Mouse (Mus musculus) intestine, embryonic 16.5 days (tissue): ENCODE results near the gene Ubl7. TPM values are rescaled to one million over a fixed set of nuclear protein-coding genes. Genes with fewer than 3 reads are reported as not detected.

Experiments
- ATAC-seq: fragments of 200-750 bp; cut with Nextera tagmentation; 2 replicates; pipeline ENCODE4 v1.8.0; 2017; ENCODE audit warnings: moderate TSS enrichment, moderate library complexity
- H3K27ac ChIP-seq: fragments of 300-500 bp; sonication (generic); 2 replicates; pipeline ENCODE4 v1.5.1; 2014; ENCODE audit warnings: mild to moderate bottlenecking, low read length
- H3K27me3 ChIP-seq: fragments of 300-500 bp; sonication (generic); replicated peaks from 2 replicates; pipeline ENCODE4 v1.6.1; 2014; ENCODE audit warnings: low read length, control low read depth, mixed read lengths; ENCODE audit not compliant: control insufficient read depth, insufficient read depth
- H3K36me3 ChIP-seq: fragments of 300-500 bp; sonication (generic); 2 replicates; pipeline ENCODE4 v1.6.1; 2014; ENCODE audit warnings: low read length, control low read depth; ENCODE audit not compliant: control insufficient read depth, insufficient read depth
- H3K4me1 ChIP-seq: fragments of 300-500 bp; sonication (generic); 2 replicates; pipeline ENCODE4 v1.6.1; 2014; ENCODE audit warnings: low read length, control low read depth, mixed read lengths; ENCODE audit not compliant: control insufficient read depth, insufficient read depth
- H3K4me2 ChIP-seq: fragments of 300-500 bp; sonication (generic); 2 replicates; pipeline ENCODE4 v1.6.1; 2014; ENCODE audit warnings: low read depth, low read length, control low read depth
- H3K4me3 ChIP-seq: fragments of 300-500 bp; sonication (generic); 2 replicates; pipeline ENCODE4 v1.5.1; 2014; ENCODE audit warnings: mild to moderate bottlenecking, low read length
- H3K9ac ChIP-seq: fragments of 300-500 bp; sonication (generic); 2 replicates; pipeline ENCODE4 v1.6.1; 2014; ENCODE audit warnings: low read depth, low read length
- H3K9me3 ChIP-seq: fragments of 300-500 bp; sonication (generic); 2 replicates; pipeline ENCODE4 v1.6.1; 2016; ENCODE audit warnings: low read length, control low read depth; ENCODE audit not compliant: control insufficient read depth
- WGBS: fragments of 180-500 bp; shearing (Covaris S2); extraction: QIAGEN DNeasy Blood & Tissue Kit; methylation state at CpG from one replicate; pipeline ENCODE4 v1.1.7; 2014; 5-methylcytosine and 5-hydroxymethylcytosine counted together
- polyA plus RNA-seq: library from polyadenylated mRNA; unstranded; fragments of >200 nt; fragmentation: Nextera tagmentation; extraction: Ambion mirVana; gene quantifications from 2 replicates; pipeline ENCODE4 v1.2.1, GENCODE M21; 2015

Ubl7 gene
- 91.3 and 91.6 TPM in 2 replicates for polyA plus RNA-seq

- Histone ChIP-seq H3K9me3 (no peaks in the 10 kb centered on the region), H3K4me2 (peak within 1 kb of the TSS; percentile 68), H3K9ac (peak within 1 kb of the TSS; percentile 77), H3K4me1 (peaks cover 5% of the 10 kb centered on the region; the same call in 1 of the 2 replicates), H3K27me3 (no peaks in the 10 kb centered on the region), H3K27ac (peak within 1 kb of the TSS; percentile 78), H3K36me3 (no peaks in the 10 kb centered on the region), H3K4me3 (peak within 1 kb of the TSS; percentile 69)
- 1% methylated on average over 47 of the region's 47 CpGs for WGBS
- peak; percentile 98 for ATAC-seq
Observed at GRCm38 (mm10) chr9:57910254-57911160, at the start of gene Ubl7. Gene Ubl7 (plus strand): TSS chr9:57910979.

GRCm38 (mm10) chr9:57861951-57862471 lies 48.8 kb upstream of the Ubl7 start:
- Histone ChIP-seq H3K4me1 (no peaks in the 10 kb centered on the region), H3K27me3 (no peaks in the 10 kb centered on the region), H3K4me2 (no peak overlapping the region), H3K36me3 (no peaks in the 10 kb centered on the region), H3K4me3 (no peak overlapping the region), H3K27ac (no peak overlapping the region), H3K9ac (no peak overlapping the region), H3K9me3 (no peaks in the 10 kb centered on the region)
- 43% methylated on average over 9 of the region's 9 CpGs for WGBS
- no peak for ATAC-seq

- no peaks in the 10 kb centered on the region for H3K9me3 ChIP-seq
- no peaks in the 10 kb centered on the region for H3K4me1 ChIP-seq
- no peak overlapping the region for H3K27ac ChIP-seq
- H3K27me3 ChIP-seq = no peaks in the 10 kb centered on the region
- no peak overlapping the region for H3K9ac ChIP-seq
- no peak overlapping the region for H3K4me3 ChIP-seq
- H3K36me3 ChIP-seq = no peaks in the 10 kb centered on the region
- ATAC-seq = no peak
- no peak overlapping the region for H3K4me2 ChIP-seq
Observed at GRCm38 (mm10) chr9:57864336-57864735, 46.4 kb upstream of the Ubl7 start.

GRCm38 (mm10) chr9:57866530-57866929 lies 44.2 kb upstream of the Ubl7 start:
- H3K4me1 ChIP-seq = no peaks in the 10 kb centered on the region
- H3K9me3 ChIP-seq = no peaks in the 10 kb centered on the region
- H3K9ac ChIP-seq = no peak overlapping the region
- WGBS = 69% methylated on average over 7 of the region's 7 CpGs
- H3K4me2 ChIP-seq = no peak overlapping the region
- ATAC-seq = no peak
- no peak overlapping the region for H3K4me3 ChIP-seq
- no peaks in the 10 kb centered on the region for H3K27me3 ChIP-seq
- H3K27ac ChIP-seq = no peak overlapping the region
- no peaks in the 10 kb centered on the region for H3K36me3 ChIP-seq

- Histone ChIP-seq H3K36me3 (no peaks in the 10 kb centered on the region), H3K4me3 (no peak overlapping the region), H3K9ac (no peak overlapping the region), H3K4me1 (no peaks in the 10 kb centered on the region), H3K27ac (no peak overlapping the region), H3K4me2 (no peak overlapping the region), H3K9me3 (no peaks in the 10 kb centered on the region), H3K27me3 (no peaks in the 10 kb centered on the region)
- 93% methylated on average over 4 of the region's 4 CpGs for WGBS
- no peak for ATAC-seq
Observed at GRCm38 (mm10) chr9:57867236-57867635, 43.5 kb upstream of the Ubl7 start.

GRCm38 (mm10) chr9:57867880-57868279 lies 42.9 kb upstream of the Ubl7 start:
- 79% methylated on average over 5 of the region's 5 CpGs for WGBS
- H3K27ac ChIP-seq = no peak overlapping the region
- H3K4me2 ChIP-seq = no peak overlapping the region
- H3K4me3 ChIP-seq = no peak overlapping the region
- no peaks in the 10 kb centered on the region for H3K27me3 ChIP-seq
- no peaks in the 10 kb centered on the region for H3K36me3 ChIP-seq
- no peak overlapping the region for H3K9ac ChIP-seq
- H3K9me3 ChIP-seq = no peaks in the 10 kb centered on the region
- no peak for ATAC-seq
- no peaks in the 10 kb centered on the region for H3K4me1 ChIP-seq

GRCm38 (mm10) chr9:57868767-57869166 lies 42.0 kb upstream of the Ubl7 start:
- H3K9ac ChIP-seq = no peak overlapping the region
- no peak for ATAC-seq
- H3K27me3 ChIP-seq = no peaks in the 10 kb centered on the region
- H3K4me3 ChIP-seq = no peak overlapping the region
- H3K4me2 ChIP-seq = no peak overlapping the region
- WGBS = 87% methylated on average over 6 of the region's 6 CpGs
- no peaks in the 10 kb centered on the region for H3K9me3 ChIP-seq
- H3K4me1 ChIP-seq = no peaks in the 10 kb centered on the region
- no peak overlapping the region for H3K27ac ChIP-seq
- H3K36me3 ChIP-seq = no peaks in the 10 kb centered on the region

- no peak for ATAC-seq
- Histone ChIP-seq H3K27me3 (no peaks in the 10 kb centered on the region), H3K27ac (no peak overlapping the region), H3K36me3 (no peaks in the 10 kb centered on the region), H3K9ac (no peak overlapping the region), H3K9me3 (no peaks in the 10 kb centered on the region), H3K4me2 (no peak overlapping the region), H3K4me1 (no peaks in the 10 kb centered on the region), H3K4me3 (no peak overlapping the region)
- WGBS = 35% methylated on average over 2 of the region's 2 CpGs
Observed at GRCm38 (mm10) chr9:57870273-57870816, 40.4 kb upstream of the Ubl7 start.

GRCm38 (mm10) chr9:57874134-57874533 lies 36.6 kb upstream of the Ubl7 start:
- no peaks in the 10 kb centered on the region for H3K9me3 ChIP-seq
- no peaks in the 10 kb centered on the region for H3K4me1 ChIP-seq
- ATAC-seq = no peak
- H3K4me3 ChIP-seq = no peak overlapping the region
- H3K27ac ChIP-seq = no peak overlapping the region
- WGBS = 76% methylated on average over 5 of the region's 5 CpGs
- H3K4me2 ChIP-seq = no peak overlapping the region
- H3K9ac ChIP-seq = no peak overlapping the region
- H3K36me3 ChIP-seq = no peaks in the 10 kb centered on the region
- H3K27me3 ChIP-seq = no peaks in the 10 kb centered on the region
